Mouse (Mus musculus) cortical plate, adult 2 months (tissue): Measurements from ENCODE around the gene Fbxw8.

Experiments used
- CTCF ChIP-seq: fragments of 200-500 bp; IDR thresholded peaks from 2 replicates; pipeline ENCODE4 v1.5.1; 2011; ENCODE audit warnings: mild to moderate bottlenecking, control low read depth, low read length; ENCODE audit not compliant: insufficient read depth; ENCODE audit errors: extremely low read depth
- POLR2A ChIP-seq: fragments of 200-500 bp; IDR thresholded peaks from 2 replicates; pipeline ENCODE4 v1.6.1; 2011; ENCODE audit warnings: mild to moderate bottlenecking, low read length, control low read depth; ENCODE audit not compliant: insufficient read depth; ENCODE audit errors: extremely low read depth

- no peak for TF ChIP-seq CTCF
- TF ChIP-seq POLR2A = no peak
Measured at GRCm38 (mm10) chr5:118081996-118082395, 73.3 kb downstream of the Fbxw8 start.
